Mouse (Mus musculus) heart, embryonic 16.5 days (tissue): ENCODE measurements at regions not wholly inside any gene's neighbourhood (a gene's known extent, or its start where the extent isn't known, plus 50 kb on each side); places are given as distances from the start of the nearest gene placed in this dataset.
"Not testable (repeated sequence)": the region's sequence is repeated elsewhere in the genome, so short reads cannot be mapped to it uniquely, and the experiment has no call there.

Experiments used
- ATAC-seq: fragments of 200-750 bp; cut with Nextera tagmentation; replicated peaks from 2 replicates; pipeline ENCODE4 v1.8.0; 2017; ENCODE audit warnings: moderate number of reproducible peaks; ENCODE audit not compliant: insufficient read depth, low FRiP score; ENCODE audit errors: extremely low read depth
- H3K27ac ChIP-seq: fragments of 300-500 bp; sonication (generic); 2 replicates; pipeline ENCODE4 v1.5.1; 2014; ENCODE audit warnings: mild to moderate bottlenecking, low read length, control low read depth, moderate library complexity
- H3K27me3 ChIP-seq: fragments of 300-500 bp; sonication (generic); 2 replicates; pipeline ENCODE4 v1.6.1; 2014; ENCODE audit warnings: low read length, mixed read lengths; ENCODE audit not compliant: control insufficient read depth, insufficient read depth
- H3K36me3 ChIP-seq: fragments of 300-500 bp; sonication (generic); 2 replicates; pipeline ENCODE4 v1.6.1; 2014; ENCODE audit not compliant: control insufficient read depth, insufficient read depth
- H3K4me1 ChIP-seq: fragments of 300-500 bp; sonication (generic); 2 replicates; pipeline ENCODE4 v1.6.1; 2014; ENCODE audit warnings: low read length, mixed read lengths; ENCODE audit not compliant: control insufficient read depth, insufficient read depth
- H3K4me2 ChIP-seq: fragments of 300-500 bp; sonication (generic); 2 replicates; pipeline ENCODE4 v1.6.1; 2014; ENCODE audit warnings: low read depth, mild to moderate bottlenecking, control low read depth, low read length
- H3K4me3 ChIP-seq: fragments of 300-500 bp; sonication (generic); 2 replicates; pipeline ENCODE4 v1.5.1; 2014; ENCODE audit warnings: mild to moderate bottlenecking, control low read depth, low read length
- H3K9ac ChIP-seq: fragments of 300-500 bp; sonication (generic); 2 replicates; pipeline ENCODE4 v1.6.1; 2014; ENCODE audit warnings: low read length, control low read depth
- H3K9me3 ChIP-seq: fragments of 300-500 bp; sonication (generic); replicated peaks from 2 replicates; pipeline ENCODE4 v1.6.1; 2016; ENCODE audit warnings: low read length; ENCODE audit not compliant: control insufficient read depth
- WGBS: fragments of 180-500 bp; shearing (Covaris S2); extraction: QIAGEN DNeasy Blood & Tissue Kit; methylation state at CpG from one replicate; pipeline ENCODE4 v1.1.7; 2014; 5-methylcytosine and 5-hydroxymethylcytosine counted together

- Histone ChIP-seq H3K4me2 (peak overlapping the region; percentile 26; the same call in 1 of the 2 replicates), H3K4me3 (peak overlapping the region; percentile 10)
- H3K4me1 ChIP-seq, H3K36me3 ChIP-seq, H3K9me3 ChIP-seq, H3K9ac ChIP-seq, H3K27ac ChIP-seq, ATAC-seq, H3K27me3 ChIP-seq: not testable (repeated sequence)
- WGBS = 3% methylated on average over 32 of the region's 40 CpGs
Measured at GRCm38 (mm10) chr12:22745556-22745955, 1034.5 kb downstream of the Gm10330 start.

GRCm38 (mm10) chr12:22745067-22745466 lies 1035.0 kb downstream of the Gm10330 start:
- not testable (repeated sequence) for H3K27me3 ChIP-seq, H3K9ac ChIP-seq, H3K4me1 ChIP-seq, H3K9me3 ChIP-seq, H3K27ac ChIP-seq, ATAC-seq, H3K36me3 ChIP-seq
- Histone ChIP-seq H3K4me2 (peak overlapping the region; percentile 26; the same call in 1 of the 2 replicates), H3K4me3 (peak overlapping the region; percentile 10)
- 6% methylated on average over 39 of the region's 43 CpGs for WGBS
